In genomic region chr2:180350700-180351099, GRCm38 (mm10) we compare ENCODE assay signal across 9 mouse cellular contexts. TPM values are rescaled to one million over a fixed set of nuclear protein-coding genes. Genes with fewer than 3 reads are reported as not detected.
DNase-seq lines count a peak whose midpoint lies in the region; ATAC-seq and TF ChIP-seq lines count a peak whose summit lies in the region.
"Had no signal": no experiment of that assay in that cellular context is flagged by ENCODE, and none has a peak within 500 bp of the region (broad histone marks: within the 10 kb centered on the region; RNA-seq: fewer than 3 reads in every experiment).

No protein-coding gene starts in this region.

- no peak overlapping the region for H3K9ac ChIP-seq in stomach, postnatal 0 days (ENCODE audit: low read length)

- no peak for TF ChIP-seq EP300 in stomach, postnatal 0 days (optimal IDR thresholded peaks at IDR 0.05)

- no peaks in the 10 kb centered on the region for H3K36me3 ChIP-seq in thymus, adult 2 months (ENCODE audit: control insufficient read depth, insufficient read depth, low read length)
- no peaks in the 10 kb centered on the region for H3K36me3 ChIP-seq in stomach, postnatal 0 days (ENCODE audit: control insufficient read depth, insufficient read depth, low read length)

- 88% methylated on average over 2 of the region's 2 CpGs for WGBS in thymus, adult 2 months
- 44% methylated on average over 2 of the region's 2 CpGs for WGBS in stomach, postnatal 0 days

- H3K27me3 ChIP-seq in thymus, adult 2 months (ENCODE audit: control insufficient read depth, insufficient read depth, low read length), result no peaks in the 10 kb centered on the region
- H3K27me3 ChIP-seq in stomach, postnatal 0 days (ENCODE audit: control insufficient read depth, insufficient read depth, low read length), result no peaks in the 10 kb centered on the region

- H3K4me1 ChIP-seq in thymus, adult 2 months (replicated peaks; ENCODE audit: control insufficient read depth, insufficient read depth, low read length), result no peaks in the 10 kb centered on the region
- H3K4me1 ChIP-seq in stomach, postnatal 0 days (replicated peaks; ENCODE audit: control insufficient read depth, insufficient read depth), result no peaks in the 10 kb centered on the region; the same call in 1 of the 2 replicates

- no peak for TF ChIP-seq POLR2A in thymus, adult 2 months (IDR thresholded peaks at IDR 0.05; ENCODE audit: control insufficient read depth, extremely low read depth, insufficient read depth, low read length, poor library complexity)

- peak; percentile 67 for TF ChIP-seq CTCF in gastrocnemius, adult 2 months (IDR thresholded peaks at IDR 0.05)
- TF ChIP-seq CTCF in thymus, adult 2 months (IDR thresholded peaks at IDR 0.05; ENCODE audit: borderline replicate concordance, control insufficient read depth, extremely low read depth, insufficient read depth, low read length, poor library complexity), result no peak
- peak; percentile 75 for TF ChIP-seq CTCF in stomach, postnatal 0 days (IDR thresholded peaks at IDR 0.05; ENCODE audit: low read depth)

- no peaks in the 10 kb centered on the region for H3K9me3 ChIP-seq in stomach, postnatal 0 days (ENCODE audit: control insufficient read depth, low read length)

- intact Hi-C loops in gastrocnemius, adult 2 months (cut with DNase I), result loop anchor here (10.0 kb wide), 1 partner anchor 224 kb away; no protein-coding TSS in a partner anchor
- intact Hi-C loops in gastrocnemius, postnatal 36 days (cut with DNase I), result loop anchor here (2.0 to 5.0 kb wide), 3 partner anchors 52 to 227 kb away; no protein-coding TSS in a partner anchor

- H3K4me3 ChIP-seq in gastrocnemius, adult 2 months, result no peak overlapping the region
- H3K4me3 ChIP-seq in thymus, adult 2 months (ENCODE audit: control insufficient read depth, insufficient read depth, low read length), result no peak overlapping the region
- no peak overlapping the region for H3K4me3 ChIP-seq in stomach, postnatal 0 days (ENCODE audit: low read depth, low read length)

- peak; percentile 40 for ATAC-seq in granulocyte monocyte progenitor cell, adult 5-6 weeks (replicated peaks; ENCODE audit: poor library complexity, severe bottlenecking)
- ATAC-seq in stomach, postnatal 0 days (ENCODE audit: low FRiP score, low TSS enrichment), result no peak
- no peak for ATAC-seq in erythroblast, adult 5-6 weeks (replicated peaks; ENCODE audit: low FRiP score, poor library complexity, severe bottlenecking)

- no peak overlapping the region for H3K27ac ChIP-seq in gastrocnemius, adult 2 months
- H3K27ac ChIP-seq in thymus, adult 2 months (ENCODE audit: control insufficient read depth, insufficient read depth, low read length), result no peak overlapping the region
- H3K27ac ChIP-seq in stomach, postnatal 0 days (replicated peaks), result no peak overlapping the region

- no peak overlapping the region for H3K4me2 ChIP-seq in stomach, postnatal 0 days (replicated peaks; ENCODE audit: low read depth)

- DNase-seq in gastrocnemius, adult 2 months, result no peak
- DNase-seq in gastrocnemius, postnatal 36 days, result no peak
- peak; percentile 21 for DNase-seq in thymus, adult 2 months
- no peak for DNase-seq in thymus, adult 18-20 months
- no peak for DNase-seq in stomach, postnatal 0 days (ENCODE audit: low spot score)
- DNase-seq in right cerebral cortex, postnatal 14 days, result no peak

RNA-seq across cellular contexts. Expression of gene Gata5, which starts 16.2 kb away (rescaled TPM):
- total RNA-seq in gastrocnemius, adult 2 months (2021), result not detected
- not detected for total RNA-seq in gastrocnemius, postnatal 36 days (2021)
- polyA plus RNA-seq in thymus, adult 2 months (2012; rRNA removed), result 0.22 and 0.39 TPM in 2 replicates
- not detected in 2 replicates for total RNA-seq in granulocyte monocyte progenitor cell, adult 5-6 weeks (2014; fragmentation: Nextera tagmentation)
- not detected in 2 replicates for total RNA-seq in granulocyte monocyte progenitor cell, adult 5-6 weeks (2017)
- 5.9 and 6.6 TPM in 2 replicates for polyA plus RNA-seq in stomach, postnatal 0 days (2015; fragmentation: Nextera tagmentation; extraction: Ambion mirVana)
- not detected in 2 replicates for total RNA-seq in erythroblast, adult 5-6 weeks (2015; ENCODE audit: low replicate concordance)
- not detected in 2 replicates for total RNA-seq in erythroblast, adult 5-6 weeks (2017; ENCODE audit: low replicate concordance)
- polyA plus RNA-seq: neural tube, embryonic 14.5 days had no signal
